In the genomic region with DNA sequence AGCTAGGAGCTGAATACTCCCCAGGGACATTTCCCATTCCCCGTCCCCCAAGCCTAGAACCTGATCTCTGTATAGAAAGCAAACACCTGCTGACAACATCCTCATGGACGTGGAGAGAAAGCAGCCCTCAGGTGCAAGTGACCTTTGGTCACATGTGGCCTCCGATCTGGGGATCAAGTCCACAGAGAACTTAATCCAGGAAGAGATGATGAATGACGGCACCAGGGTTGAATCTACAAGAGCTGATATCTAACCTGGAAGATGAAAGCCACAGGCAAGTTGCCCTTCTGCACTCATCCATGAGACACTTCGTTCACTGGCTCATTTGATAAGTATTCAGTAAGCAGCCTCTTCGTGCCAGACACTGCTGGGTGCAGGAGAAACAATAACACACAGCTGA, we compare ENCODE assay signal across 18 mouse cellular contexts.
"Had no signal": no experiment of that assay in that cellular context is flagged by ENCODE, and none has a peak within 500 bp of the region (broad histone marks: within the 10 kb centered on the region; RNA-seq: fewer than 3 reads in every experiment).

No protein-coding gene starts in this region.

- H3K9ac ChIP-seq: lung, embryonic 15.5 days; midbrain, embryonic 13.5 days; midbrain, embryonic 15.5 days; neural tube, embryonic 12.5 days; stomach, embryonic 15.5 days had no signal

- H3K9me3 ChIP-seq: lung, embryonic 15.5 days; megakaryocyte, embryonic 14.5 days; midbrain, embryonic 13.5 days; midbrain, embryonic 15.5 days; neural tube, embryonic 12.5 days; stomach, embryonic 15.5 days had no signal

- H3K4me1 ChIP-seq: midbrain, embryonic 13.5 days; midbrain, embryonic 15.5 days; neural tube, embryonic 12.5 days; stomach, embryonic 15.5 days had no signal

- H3K36me3 ChIP-seq: lung, embryonic 15.5 days; midbrain, embryonic 13.5 days; midbrain, embryonic 15.5 days; neural tube, embryonic 12.5 days; stomach, embryonic 15.5 days had no signal

- ATAC-seq: lung, postnatal 0 days; midbrain, embryonic 13.5 days; midbrain, embryonic 15.5 days had no signal

- DNase-seq: lung, adult 18-20 months; lung, postnatal 14 days; lung, postnatal 36 days; right cerebral cortex, postnatal 14 days; right cerebral cortex, postnatal 4 days; thymus, adult 2 months; thymus, postnatal 25 days; thymus, postnatal 4 days had no signal

- H3K4me3 ChIP-seq: lung, embryonic 15.5 days; megakaryocyte, embryonic 14.5 days; midbrain, embryonic 13.5 days; midbrain, embryonic 15.5 days; neural tube, embryonic 12.5 days; stomach, embryonic 15.5 days had no signal

- H3K27me3 ChIP-seq: stomach, embryonic 15.5 days had no signal

- H3K4me2 ChIP-seq: lung, embryonic 15.5 days; midbrain, embryonic 11.5 days; midbrain, embryonic 13.5 days; midbrain, embryonic 15.5 days; neural tube, embryonic 12.5 days; stomach, embryonic 15.5 days had no signal

- H3K27ac ChIP-seq: lung, embryonic 15.5 days; macrophage; midbrain, embryonic 13.5 days; midbrain, embryonic 15.5 days; neural tube, embryonic 12.5 days; stomach, embryonic 15.5 days; stomach, postnatal 0 days had no signal
